Mouse (Mus musculus) gastrocnemius, adult 18-20 months (tissue): ENCODE measurements around the gene Pomgnt1. TPM values are rescaled to one million over a fixed set of nuclear protein-coding genes. Genes with fewer than 3 reads are reported as not detected.
A peak's percentile ranks its signal among the peaks of the same experiment; 100 is the strongest.

Source experiments
- DNase-seq: peaks from one replicate; pipeline ENCODE4 v3.0.0; 2021; ENCODE audit warnings: low spot score
- total RNA-seq, 2 experiments: library from RNA; stranded (reverse); gene quantifications; 2 replicates each; pipeline ENCODE4 v1.2.3; 2021

Gene Pomgnt1
- total RNA-seq, 2 experiments from 2014 or later: 46.1 to 49.9 TPM

DNA sequence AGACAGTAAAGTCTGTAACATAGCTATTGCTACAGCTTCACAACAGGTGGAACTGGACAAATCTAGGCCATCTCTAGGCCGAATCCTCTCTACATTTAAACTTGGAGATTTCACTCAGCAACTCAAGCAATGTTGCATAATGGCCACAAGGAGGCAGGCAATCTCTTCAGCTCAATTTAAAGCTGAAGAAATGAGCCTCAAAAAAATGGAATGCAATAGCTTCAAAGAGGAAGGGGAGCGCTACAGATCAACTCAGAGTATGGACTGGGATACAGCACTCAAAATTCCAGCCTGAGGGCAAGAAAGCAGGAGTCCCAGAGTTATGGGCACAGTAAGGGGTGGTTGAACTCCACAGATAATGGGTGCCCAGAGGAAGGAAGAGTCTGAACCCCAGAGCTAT is 11.3 kb downstream of the Pomgnt1 start:
- DNase-seq: no peak

DNA sequence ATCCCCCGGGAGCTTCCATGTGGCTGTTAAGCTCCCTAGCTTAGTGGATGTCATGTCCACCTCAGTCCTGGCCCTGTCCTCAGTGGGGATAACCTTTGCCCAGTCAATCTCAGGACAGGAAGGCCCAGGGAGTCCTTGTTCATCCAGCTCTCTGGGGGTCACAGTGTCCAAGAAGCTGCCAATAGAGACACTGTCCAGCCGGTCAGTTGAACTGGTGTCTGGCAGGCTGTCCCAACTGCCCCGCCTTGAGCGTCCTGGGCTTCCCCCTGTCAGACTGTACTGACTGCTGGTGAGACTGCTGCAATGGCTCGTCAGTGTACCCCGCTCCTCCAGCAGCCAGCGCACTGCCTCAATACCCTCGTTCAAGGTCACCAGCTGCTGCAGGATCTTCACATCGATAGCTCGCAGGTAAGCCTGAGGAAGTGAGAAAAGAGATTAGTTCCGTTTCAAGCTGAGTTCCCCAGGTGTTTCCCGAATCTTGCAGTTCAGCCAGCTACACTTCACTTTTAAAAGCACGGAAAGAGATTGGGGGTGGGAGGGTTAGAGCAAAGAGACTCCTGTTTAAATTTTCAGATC is 13.9 kb downstream of the Pomgnt1 start:
- DNase-seq: no peak

DNA sequence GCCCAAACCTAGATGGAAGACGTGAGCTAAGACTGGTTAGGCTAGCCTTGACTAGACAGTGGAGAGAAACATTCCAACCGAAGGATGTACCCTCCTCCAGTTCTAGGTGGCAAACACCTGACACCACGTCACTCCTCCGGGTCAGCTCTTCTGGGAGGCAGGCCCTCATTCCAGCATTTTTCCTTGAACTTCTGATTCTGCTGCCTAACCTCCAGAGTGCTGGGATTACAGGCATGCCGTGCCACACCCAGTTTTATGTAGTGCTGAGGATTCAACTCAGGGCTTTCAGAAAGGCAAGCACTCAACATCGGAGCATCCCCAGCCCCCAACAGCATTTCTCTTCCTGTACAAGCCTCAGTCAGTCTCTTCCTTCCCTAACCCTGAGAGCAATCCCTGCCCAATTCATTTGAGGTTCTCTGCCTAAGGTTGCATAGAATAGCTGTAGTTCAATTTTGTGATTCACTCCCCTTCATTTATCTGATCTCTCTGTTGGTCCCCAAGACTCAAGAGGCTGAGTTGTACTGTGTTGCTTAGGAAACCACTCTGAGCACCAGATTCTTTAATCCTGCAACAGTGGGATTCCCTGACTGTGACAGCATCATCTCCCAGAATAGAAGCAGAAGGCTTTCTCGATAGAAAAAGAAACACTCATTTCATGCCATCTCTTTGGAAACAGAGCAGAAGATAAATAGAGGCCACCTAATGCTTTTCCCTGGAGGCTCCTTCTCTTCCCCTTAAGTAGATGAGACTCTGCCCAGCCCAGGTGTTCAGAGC is 17.3 kb downstream of the Pomgnt1 start:
- no peak for DNase-seq

DNA sequence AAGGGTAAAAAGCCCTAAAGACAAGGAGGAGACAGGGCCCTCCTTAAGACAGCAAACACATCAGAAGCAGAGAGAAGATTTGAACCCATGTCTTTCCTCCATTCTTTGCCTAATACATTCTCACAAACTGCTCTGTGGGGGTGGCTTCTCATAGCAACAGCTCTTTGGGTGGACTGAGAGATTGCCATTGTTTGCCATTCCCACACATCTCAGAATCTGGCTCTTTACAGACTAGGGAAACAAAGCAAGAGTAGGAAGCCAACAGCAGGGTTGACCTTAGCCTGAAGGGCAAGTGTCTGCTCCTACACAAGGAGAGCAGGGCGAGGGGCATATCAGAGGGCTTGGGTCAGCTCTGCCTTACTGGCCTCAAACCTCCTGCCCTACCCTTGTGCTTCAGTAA is 18.1 kb downstream of the Pomgnt1 start:
- no peak for DNase-seq

DNA sequence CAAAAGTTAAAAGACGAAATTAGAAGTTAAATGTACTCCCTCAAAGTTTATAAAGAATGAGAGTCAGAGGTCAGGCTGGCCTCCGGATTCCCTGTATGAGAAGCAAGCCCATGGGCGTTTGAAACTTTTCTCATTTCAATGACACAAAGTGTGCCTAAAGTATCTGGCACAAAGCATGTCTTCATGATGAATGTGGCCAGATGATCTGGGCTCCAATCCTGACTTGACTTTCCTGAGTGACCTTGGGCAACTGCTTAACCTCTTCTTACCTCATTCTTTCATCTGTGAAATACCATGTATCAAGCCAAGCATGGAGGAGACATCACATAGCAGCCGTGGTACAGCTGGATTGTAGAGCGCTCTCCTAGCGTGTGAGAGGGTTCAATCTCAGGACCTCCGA is 18.6 kb downstream of the Pomgnt1 start:
- no peak for DNase-seq

DNA sequence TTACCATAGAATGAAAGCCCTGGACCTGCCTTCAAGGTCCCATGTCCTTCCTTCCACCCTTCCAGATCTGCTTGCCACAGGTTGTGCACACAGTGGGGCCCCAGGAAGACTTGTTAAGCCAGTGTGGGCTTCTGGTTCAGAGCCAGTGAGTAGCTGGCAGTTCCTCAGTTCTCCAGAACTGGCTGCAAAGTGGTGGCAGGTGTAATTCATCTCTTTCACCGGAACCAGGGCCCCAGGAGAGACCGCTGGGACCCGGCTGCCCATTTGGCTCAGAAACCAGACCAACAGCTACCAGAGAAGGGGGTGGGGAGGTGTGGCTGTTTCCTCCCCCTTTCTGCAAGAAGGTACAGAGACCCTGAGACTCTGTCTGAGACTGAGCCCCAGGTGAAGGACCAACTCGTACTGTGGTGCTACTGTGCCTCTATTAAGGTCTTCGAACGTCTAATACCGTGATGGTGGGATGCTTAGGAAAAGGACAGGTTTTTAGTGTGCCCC is 19.7 kb downstream of the Pomgnt1 start:
- peak; percentile 24 for DNase-seq

DNA sequence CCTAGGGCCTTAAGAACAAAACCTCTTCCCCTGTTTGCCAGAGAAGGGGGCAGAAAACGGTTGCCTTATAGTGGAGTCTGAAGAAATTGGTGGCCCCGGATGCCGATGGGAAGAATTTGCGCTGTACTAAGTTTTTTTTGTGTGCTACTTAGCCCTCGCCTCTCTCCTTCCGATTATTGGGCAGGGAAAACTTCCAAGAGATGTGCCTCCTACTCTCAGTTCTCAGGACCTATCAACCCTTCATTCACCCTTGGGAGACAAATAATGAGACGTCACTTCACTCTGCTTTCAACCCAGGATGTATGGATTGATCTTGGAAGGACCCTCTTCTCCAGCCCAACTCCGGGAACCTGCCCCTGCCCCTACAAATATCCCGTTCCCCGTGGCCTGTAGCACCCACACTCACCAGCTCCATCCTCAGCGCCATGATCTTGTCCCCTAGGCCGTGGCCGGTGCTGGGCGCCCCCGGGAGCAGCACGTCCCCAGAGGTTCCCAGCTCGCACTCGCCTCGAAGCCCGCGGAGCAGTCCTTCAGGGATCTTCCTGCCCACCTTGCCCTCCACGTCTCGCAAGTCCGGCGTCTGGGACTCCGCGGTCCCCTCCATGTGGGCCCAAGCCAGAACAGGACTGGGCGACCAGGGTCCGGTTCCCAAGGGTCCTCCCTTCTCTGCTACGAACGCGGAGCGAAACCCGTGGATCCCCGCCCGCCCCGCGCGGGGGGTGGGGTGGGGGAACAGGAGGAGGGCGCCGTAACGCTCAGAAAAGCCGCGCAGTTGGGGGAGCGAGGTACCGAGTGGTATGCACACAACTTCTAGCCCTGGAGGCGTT is 20.5 kb downstream of the Pomgnt1 start:
- peak; percentile 66 for DNase-seq

DNA sequence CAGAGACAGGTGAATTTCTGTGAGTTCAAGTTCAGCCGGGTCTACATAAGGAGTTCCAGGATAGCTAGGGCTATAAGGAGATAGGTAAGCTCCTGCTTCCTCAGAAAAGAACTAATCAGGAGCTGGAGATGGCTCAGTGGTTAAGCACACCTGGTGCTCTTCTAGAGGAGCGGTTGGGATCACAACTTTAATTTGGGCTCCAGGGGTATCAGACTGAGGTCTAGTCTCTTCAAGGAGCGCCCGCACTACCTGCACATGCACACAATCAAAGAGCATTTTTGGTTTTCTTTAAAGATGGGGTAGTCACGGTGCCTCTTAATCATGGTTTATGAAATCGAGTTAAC is 26.1 kb downstream of the Pomgnt1 start:
- no peak for DNase-seq

DNA sequence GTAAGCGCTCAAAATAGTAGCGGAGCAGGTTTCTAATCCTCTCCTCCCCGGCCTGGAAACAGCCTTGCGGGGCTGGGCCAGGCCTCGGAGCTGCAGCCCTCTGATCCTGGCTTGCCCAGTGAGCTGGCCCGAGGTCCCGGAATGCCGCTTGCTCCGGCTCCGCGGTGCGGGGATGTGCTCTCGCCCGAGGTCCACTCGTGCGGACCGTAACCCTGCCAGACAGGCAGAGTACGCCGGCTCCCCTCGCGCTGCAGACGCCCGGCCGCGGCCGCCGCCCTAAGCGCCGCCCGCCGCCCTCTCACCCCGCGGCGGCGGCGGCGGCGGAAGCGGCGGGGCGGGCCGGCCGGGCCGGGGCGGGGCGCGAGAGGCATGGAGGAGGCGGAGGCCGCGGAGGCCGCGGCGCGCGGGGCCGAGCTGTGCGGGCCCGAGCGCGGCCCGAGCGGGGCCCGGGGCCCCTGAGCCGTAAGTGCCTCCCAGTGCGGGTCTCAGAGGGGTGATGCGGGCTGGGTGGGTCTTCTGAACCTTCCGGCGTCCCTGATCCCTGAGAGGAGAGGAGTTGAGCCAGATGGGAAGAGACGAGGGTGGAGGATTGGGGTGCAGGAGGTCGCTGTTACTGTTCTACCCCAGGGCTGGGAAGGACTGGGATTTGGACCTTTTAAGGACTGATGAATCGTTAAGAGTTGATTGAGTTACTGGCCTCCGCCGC is 26.7 kb downstream of the Pomgnt1 start:
- DNase-seq: peak; percentile 58

DNA sequence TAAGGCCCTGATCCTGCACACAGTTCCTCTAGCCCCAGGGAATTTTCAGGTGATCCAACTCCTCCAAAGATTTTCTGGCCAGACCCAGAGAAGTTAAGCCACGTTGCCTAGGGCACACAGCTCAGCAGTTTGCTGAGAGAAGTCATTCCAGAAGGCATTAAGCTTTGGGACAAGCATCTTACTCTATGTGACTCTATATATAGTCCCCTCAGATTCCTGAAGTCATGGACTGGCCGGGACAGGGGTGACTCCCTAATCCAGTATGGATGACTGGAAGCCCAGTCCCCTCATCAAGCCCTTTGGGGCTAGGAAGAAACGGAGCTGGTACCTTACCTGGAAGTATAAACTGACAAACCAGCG is 27.2 kb downstream of the Pomgnt1 start:
- no peak for DNase-seq

DNA sequence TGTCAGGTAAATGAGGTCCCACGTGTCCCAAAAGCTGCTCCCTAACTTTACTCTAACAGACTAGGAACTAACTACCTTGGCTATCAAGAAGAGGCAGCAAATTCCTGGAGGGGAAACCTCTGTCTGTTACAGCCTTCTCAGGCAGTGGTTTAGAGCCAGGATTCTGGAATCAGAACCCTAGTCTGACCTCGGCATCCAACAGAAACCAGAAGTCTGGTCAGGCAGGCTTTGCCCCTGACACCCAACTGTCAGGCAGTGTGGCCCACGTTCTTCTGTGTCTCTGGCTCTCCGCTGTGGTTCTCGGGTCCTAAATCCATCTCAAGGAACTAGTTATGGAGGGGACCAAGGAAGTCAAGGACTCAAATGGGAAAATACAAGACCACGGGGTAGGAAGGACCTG is 27.6 kb downstream of the Pomgnt1 start, which contains the start of gene Lurap1:
Gene Lurap1, minus strand, starts transcription at position 101 of the 400 bp plus-strand sequence.
- no peak for DNase-seq

DNA sequence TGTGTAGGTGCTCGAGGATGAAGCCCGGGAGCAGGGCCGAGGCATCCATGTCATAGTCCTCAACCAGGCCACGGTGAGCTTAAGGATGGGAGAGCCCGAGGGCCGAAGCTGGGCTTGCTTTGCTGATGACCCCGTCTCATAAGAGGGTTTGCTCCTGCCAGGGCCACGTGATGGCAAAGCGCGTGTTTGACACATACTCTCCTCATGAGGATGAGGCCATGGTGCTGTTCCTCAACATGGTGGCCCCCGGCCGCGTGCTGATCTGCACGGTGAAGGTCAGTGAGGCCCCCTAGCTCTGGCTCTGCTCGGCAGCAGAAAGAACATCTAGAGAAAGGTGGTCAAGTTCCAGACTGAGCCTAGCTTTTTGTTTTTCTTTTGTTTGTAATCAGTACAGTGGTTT is 29.1 kb downstream of the Pomgnt1 start:
- no peak for DNase-seq

DNA sequence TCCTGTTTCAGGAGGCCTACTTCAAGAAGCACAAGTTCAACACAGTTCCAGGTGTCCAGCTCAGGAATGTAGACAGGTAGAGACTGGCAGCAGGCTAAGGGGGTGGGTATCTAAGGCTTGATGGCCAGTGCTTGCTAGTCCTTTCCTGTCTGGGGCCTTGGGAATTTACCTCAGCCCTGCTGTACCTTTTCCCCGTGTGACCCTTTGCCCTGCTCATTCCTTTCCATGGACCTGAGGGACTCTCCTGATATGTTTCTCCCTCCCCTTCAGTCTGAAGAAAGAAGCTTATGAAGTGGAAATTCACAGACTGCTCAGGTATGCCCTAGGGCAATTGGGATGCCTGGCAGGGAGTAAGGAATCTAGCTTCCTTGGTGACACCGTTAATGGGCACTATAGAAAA is 34.2 kb downstream of the Pomgnt1 start:
- DNase-seq: no peak

DNA sequence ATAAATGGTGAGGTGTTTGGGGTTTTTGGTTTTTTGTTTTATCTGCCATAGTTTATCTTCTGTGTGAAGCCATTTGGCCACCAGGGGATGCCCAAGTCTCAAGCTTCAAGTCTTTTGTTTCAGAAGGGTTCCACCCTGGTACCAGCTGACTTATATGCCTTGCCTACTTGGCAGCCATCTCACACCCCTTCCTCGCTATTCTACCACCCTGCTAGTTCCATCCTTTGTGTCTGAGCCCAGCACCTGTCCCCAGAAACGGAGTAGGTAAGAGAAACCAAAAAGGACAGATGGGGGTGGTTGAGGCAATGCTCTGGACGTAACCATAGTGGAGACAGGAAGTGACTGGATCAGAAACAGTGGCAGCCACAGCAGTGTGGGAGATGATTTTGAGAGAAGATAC is 36.3 kb downstream of the Pomgnt1 start:
- DNase-seq: no peak

DNA sequence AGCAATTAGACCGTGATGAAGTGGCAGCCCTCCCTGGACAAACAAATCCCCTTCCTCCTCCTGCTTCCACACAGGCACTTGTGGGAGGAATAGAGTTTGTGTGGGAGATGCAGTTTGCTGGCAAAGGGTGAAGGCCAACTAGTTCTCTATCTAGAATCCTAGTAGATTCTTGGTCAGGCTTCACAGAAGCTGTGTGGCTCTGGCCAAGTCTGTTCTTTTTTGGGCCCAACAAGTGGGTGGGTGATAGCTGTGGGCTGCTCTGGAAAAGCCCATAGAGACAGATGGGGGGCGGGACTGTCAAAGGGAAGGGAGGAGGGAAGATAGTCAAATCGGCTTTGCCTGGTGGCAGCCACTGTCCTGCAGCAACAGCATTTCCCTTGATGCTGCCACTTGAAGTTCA is 37.1 kb downstream of the Pomgnt1 start:
- DNase-seq: no peak

DNA sequence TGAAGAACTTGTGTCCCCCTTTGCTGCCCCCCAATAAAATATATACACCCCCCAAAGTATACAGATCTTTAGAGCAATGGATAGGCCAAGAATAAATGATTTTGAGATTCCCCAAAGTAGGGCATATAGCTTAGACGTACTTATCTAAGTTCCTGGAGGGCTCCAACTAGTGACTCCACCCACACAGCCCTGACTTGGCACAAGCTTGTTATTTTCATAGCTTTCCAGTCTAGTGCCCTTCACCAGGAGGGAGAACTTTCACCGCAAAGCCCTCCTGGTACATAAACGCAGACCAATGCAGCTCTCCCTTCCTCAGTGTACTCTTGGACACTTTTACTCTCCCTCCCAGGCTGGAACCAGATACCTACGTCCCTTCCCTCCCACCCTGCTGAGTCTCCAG is 38.5 kb downstream of the Pomgnt1 start:
- DNase-seq: no peak

DNA sequence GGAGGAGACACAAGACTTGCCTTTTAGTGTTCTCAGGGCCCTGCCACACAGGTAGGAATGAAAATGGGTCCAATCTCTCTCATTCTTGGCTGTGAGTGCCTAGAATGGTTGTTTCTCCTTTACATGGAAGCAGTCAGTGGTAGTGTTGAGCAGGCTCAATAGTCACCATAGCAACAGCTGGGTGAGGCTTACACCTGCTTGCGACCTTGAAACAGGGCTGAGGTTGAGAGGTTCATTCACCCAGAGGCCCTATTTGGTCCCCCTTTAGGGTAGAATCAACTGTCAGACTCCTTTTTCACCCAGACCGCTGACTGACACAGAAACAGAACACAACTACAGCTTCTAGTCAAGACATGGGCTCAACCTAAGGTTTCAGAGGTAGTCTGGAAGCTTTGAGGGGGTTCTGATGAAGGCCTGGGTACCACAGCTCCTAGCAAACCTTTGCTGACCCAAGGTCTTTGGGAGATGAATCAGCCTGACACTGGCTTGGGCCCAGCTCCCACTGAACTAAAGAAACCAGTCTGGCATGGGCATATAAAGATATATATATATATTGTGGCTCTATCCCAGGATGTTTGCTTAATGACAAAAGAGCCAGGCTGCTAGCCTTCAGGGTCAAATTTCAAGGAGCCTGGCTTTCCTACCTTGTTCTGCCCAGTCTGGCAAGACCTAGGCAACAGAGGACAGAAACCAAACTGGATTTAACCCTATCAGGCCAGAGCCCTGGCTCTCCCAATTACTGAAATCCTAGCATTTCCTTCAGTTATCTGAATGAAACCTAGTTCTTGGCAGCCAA is 41.3 kb downstream of the Pomgnt1 start:
- DNase-seq: no peak

DNA sequence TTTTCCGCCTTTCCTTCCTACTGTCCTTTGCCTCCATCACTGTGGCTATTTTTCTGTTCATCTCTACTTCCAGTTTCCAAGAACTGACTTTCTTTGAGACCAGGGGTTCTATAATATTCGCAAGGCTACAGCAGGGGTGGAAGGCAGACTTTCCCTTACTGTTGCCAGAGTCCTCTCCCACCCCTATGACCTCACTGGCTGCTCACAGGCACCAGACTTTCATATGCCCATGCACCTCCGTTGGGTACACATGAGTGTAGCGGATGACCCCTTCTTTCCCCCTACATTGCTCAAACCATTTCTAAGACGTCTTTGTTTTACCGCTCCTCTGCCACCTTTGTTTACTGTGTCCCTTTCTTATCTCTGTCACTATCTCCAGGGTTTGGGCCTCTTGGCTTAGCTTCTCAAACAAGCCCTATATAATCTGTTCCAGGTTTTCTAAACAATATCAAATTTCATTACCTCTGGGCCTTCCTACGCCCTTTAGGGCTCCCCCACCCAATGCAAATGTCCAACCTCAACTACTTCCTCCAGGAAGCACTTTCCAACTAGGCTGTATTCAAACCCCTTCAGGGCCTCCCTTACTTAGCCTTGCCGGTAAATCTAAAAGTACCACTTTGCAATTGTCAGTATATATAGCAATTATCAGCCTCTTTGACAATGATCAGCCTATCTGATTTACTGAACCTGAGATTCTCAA is 42.2 kb downstream of the Pomgnt1 start:
- no peak for DNase-seq

DNA sequence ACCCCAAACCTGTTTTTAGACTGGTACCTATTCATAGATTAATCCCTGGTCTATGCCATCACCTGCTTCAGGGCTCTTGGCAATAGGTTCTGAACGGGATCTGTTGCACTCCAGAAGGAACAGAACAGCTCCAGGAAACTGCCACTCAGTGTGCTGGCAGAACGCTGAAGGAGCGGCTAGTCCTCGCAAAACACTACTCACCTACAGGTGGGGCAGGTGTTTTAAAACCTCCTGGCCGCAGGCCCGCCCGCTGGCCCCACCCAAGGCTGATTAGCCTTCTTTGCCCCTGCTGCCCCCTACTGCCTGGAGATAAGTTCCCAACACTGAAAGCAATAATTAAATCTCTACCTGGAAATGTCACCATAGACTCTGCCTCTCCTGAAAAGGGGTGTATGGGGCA is 43.8 kb downstream of the Pomgnt1 start, which contains the start of gene Tspan1:
Gene Tspan1, minus strand, starts transcription at position 198 of the 400 bp plus-strand sequence.
- DNase-seq: no peak
